Mouse (Mus musculus): ENCODE results near the gene Srpr. TPM values are rescaled to one million over a fixed set of nuclear protein-coding genes. Genes with fewer than 3 reads are reported as not detected.

Gene Srpr
- 91.0 TPM for polyA plus RNA-seq (2014; fragmentation: Illumina TruSeq; extraction: RNeasy Lipid Tissue Mini Kit (QIAGEN cat#74804); ENCODE audit: low read depth, low replicate concordance)

GRCm38 (mm10) chr9:35199772-35200471, at the start of gene Srpr, which contains the start of gene Tirap:
Gene Srpr, plus strand, starts transcription at chr9:35200175.
Gene Tirap, minus strand, starts transcription at chr9:35200291.

GRCm38 (mm10) chr9:35175251-35176123, 24.5 kb upstream of the Srpr start, which contains the start of gene Dcps:
Gene Dcps, minus strand, starts transcription at chr9:35176061.

GRCm38 (mm10) chr9:35210542-35211474, 10.8 kb downstream of the Srpr start, which contains the start of gene Foxred1:
Gene Foxred1, minus strand, starts transcription at chr9:35211055.

GRCm38 (mm10) chr9:35267146-35267975, 67.4 kb downstream of the Srpr start, which contains the start of the genes Fam118b and Rpusd4:
Gene Fam118b, minus strand, starts transcription at chr9:35267805.
Gene Rpusd4, plus strand, starts transcription at chr9:35267865.

Other genes with a start within 250 kb of the Srpr start
- 29.1 TPM for gene St3gal4, start 80.9 kb upstream of the Srpr start, polyA plus RNA-seq (2014; fragmentation: Illumina TruSeq; extraction: RNeasy Lipid Tissue Mini Kit (QIAGEN cat#74804); ENCODE audit: low read depth, low replicate concordance)
- gene Dcps, start 24.1 kb upstream of the Srpr start, polyA plus RNA-seq (2014; fragmentation: Illumina TruSeq; extraction: RNeasy Lipid Tissue Mini Kit (QIAGEN cat#74804); ENCODE audit: low read depth, low replicate concordance), result 18.0 TPM
- 6.0 TPM for gene Tirap, start 116 bp downstream of the Srpr start, polyA plus RNA-seq (2014; fragmentation: Illumina TruSeq; extraction: RNeasy Lipid Tissue Mini Kit (QIAGEN cat#74804); ENCODE audit: low read depth, low replicate concordance)
- 89.3 TPM for gene Foxred1, start 10.9 kb downstream of the Srpr start, polyA plus RNA-seq (2014; fragmentation: Illumina TruSeq; extraction: RNeasy Lipid Tissue Mini Kit (QIAGEN cat#74804); ENCODE audit: low read depth, low replicate concordance)
- gene Fam118b, start 67.6 kb downstream of the Srpr start, polyA plus RNA-seq (2014; fragmentation: Illumina TruSeq; extraction: RNeasy Lipid Tissue Mini Kit (QIAGEN cat#74804); ENCODE audit: low read depth, low replicate concordance), result 19.3 TPM
- gene Rpusd4, start 67.7 kb downstream of the Srpr start, polyA plus RNA-seq (2014; fragmentation: Illumina TruSeq; extraction: RNeasy Lipid Tissue Mini Kit (QIAGEN cat#74804); ENCODE audit: low read depth, low replicate concordance), result 18.8 TPM
- gene Cdon, start 221.0 kb downstream of the Srpr start, polyA plus RNA-seq (2014; fragmentation: Illumina TruSeq; extraction: RNeasy Lipid Tissue Mini Kit (QIAGEN cat#74804); ENCODE audit: low read depth, low replicate concordance), result 7.3 TPM

Measured in heart, adult 10 weeks (tissue).